Mouse (Mus musculus): ENCODE data around the gene Phf21b. TPM values are rescaled to one million over a fixed set of nuclear protein-coding genes. Genes with fewer than 3 reads are reported as not detected.

The Phf21b gene
- polyA plus RNA-seq, 1 experiment from 2014 or later: 0.55 TPM

DNA sequence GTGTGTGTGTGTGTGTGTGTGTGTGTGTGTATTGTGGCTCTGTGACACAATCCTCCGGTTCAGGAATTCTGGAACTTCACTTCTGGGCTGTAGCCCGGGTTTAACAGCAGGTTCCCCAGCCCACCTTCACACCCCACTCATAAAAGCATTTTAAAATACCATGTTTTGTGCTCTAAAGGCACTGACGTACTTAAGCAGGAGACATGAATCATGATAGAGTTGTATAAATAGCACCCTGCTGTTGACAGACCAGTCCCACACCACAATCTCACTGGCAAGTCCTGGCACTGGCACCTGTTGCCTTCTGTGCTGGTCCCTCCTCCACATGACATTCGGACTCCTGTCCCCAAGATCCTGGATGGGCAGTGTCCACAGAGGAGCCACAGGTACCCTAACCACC, 18.0 kb upstream of the Phf21b start:
- ATAC-seq (ENCODE audit: low read depth): no peak
- H3K4me1 ChIP-seq (replicated peaks; ENCODE audit: control insufficient read depth, insufficient read depth, low read length): no peaks in the 10 kb centered on the region
- 74% methylated on average over 4 of the region's 4 CpGs for WGBS
- H3K4me3 ChIP-seq (ENCODE audit: low read length): no peak overlapping the region
- no peak overlapping the region for H3K9ac ChIP-seq (ENCODE audit: low read length)
- no peaks in the 10 kb centered on the region for H3K36me3 ChIP-seq (ENCODE audit: control insufficient read depth, insufficient read depth, low read length)
- no peak overlapping the region for H3K4me2 ChIP-seq (ENCODE audit: low read depth, low read length)
- no peaks in the 10 kb centered on the region for H3K27me3 ChIP-seq (ENCODE audit: control insufficient read depth, insufficient read depth, low read depth, low read length)
- H3K27ac ChIP-seq (ENCODE audit: low read length): no peak overlapping the region
- no peaks in the 10 kb centered on the region for H3K9me3 ChIP-seq (ENCODE audit: control insufficient read depth, low read length)

DNA sequence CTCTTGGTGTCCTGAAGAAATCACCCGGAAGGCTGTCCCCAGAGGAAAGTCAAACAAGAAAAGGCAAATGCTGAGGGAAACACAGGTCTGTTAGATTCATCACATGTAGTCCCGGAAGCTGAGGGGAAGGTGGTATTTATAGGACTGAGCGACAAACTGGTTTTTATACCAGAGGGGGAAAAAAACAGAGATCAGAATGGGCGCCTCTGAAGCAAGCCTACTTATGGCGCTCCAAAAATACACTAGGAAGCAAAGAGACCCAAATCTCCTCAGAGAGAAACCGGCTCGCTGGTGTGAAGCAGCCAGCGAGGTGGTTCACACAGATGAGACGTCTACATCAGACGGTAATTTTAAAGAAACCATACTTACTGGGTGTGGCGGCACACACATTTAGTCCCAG, 17.2 kb upstream of the Phf21b start:
- no peak overlapping the region for H3K9ac ChIP-seq (ENCODE audit: low read length)
- no peak overlapping the region for H3K4me3 ChIP-seq (ENCODE audit: low read length)
- no peak for ATAC-seq (ENCODE audit: low read depth)
- no peaks in the 10 kb centered on the region for H3K9me3 ChIP-seq (ENCODE audit: control insufficient read depth, low read length)
- no peaks in the 10 kb centered on the region for H3K27me3 ChIP-seq (ENCODE audit: control insufficient read depth, insufficient read depth, low read depth, low read length)
- H3K4me2 ChIP-seq (ENCODE audit: low read depth, low read length): no peak overlapping the region
- no peaks in the 10 kb centered on the region for H3K4me1 ChIP-seq (replicated peaks; ENCODE audit: control insufficient read depth, insufficient read depth, low read length)
- 82% methylated on average over 11 of the region's 11 CpGs for WGBS
- no peaks in the 10 kb centered on the region for H3K36me3 ChIP-seq (ENCODE audit: control insufficient read depth, insufficient read depth, low read length)
- H3K27ac ChIP-seq (ENCODE audit: low read length): no peak overlapping the region

DNA sequence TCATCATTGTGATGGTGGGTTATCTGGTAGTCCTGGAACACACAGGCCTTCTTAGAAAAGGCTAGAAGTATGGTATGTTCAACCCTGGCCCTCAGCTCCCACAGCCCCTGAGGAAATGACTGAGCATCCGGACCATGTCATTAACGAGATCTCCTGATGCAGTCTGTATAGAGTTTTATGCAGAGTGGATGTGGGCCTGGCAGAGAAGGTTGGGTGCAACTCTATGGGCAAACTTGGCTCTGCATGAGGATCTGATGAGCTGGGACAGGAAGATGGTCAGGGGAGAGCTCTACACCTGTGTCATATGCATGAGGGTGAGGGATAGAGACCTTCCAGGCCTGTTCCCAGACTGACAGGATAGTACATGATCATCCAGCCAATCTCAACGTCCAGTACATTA, 16.0 kb upstream of the Phf21b start:
- Histone ChIP-seq H3K4me1 (replicated peaks; ENCODE audit: control insufficient read depth, insufficient read depth, low read length) (no peaks in the 10 kb centered on the region), H3K27ac (ENCODE audit: low read length) (no peak overlapping the region), H3K36me3 (ENCODE audit: control insufficient read depth, insufficient read depth, low read length) (no peaks in the 10 kb centered on the region), H3K9ac (ENCODE audit: low read length) (no peak overlapping the region), H3K4me2 (ENCODE audit: low read depth, low read length) (no peak overlapping the region), H3K27me3 (ENCODE audit: control insufficient read depth, insufficient read depth, low read depth, low read length) (no peaks in the 10 kb centered on the region), H3K4me3 (ENCODE audit: low read length) (no peak overlapping the region), H3K9me3 (ENCODE audit: control insufficient read depth, low read length) (no peaks in the 10 kb centered on the region)
- no peak for ATAC-seq (ENCODE audit: low read depth)
- WGBS: 67% methylated on average over 3 of the region's 3 CpGs

DNA sequence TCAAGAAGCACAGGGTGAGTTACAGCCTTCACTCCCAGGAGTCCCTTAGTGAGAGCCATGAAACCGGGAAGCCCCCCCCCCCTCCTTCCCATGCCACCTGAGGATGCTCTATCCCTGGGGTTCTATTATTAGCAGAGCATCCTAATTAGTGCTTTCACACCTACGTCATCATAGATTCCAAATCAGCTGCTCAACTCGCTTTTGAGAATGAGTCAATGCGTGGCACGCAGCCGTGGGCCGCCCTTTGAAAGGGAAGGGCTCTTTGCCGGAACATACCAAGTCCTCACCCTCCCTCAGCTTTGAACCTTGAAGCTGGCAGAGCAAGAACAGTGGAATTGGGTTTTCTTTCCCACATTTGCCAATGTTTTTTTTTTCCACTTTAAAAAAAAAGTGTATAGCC, 6.1 kb upstream of the Phf21b start:
- 85% methylated on average over 8 of the region's 8 CpGs for WGBS
- H3K9ac ChIP-seq (ENCODE audit: low read length): no peak overlapping the region
- no peaks in the 10 kb centered on the region for H3K27me3 ChIP-seq (ENCODE audit: control insufficient read depth, insufficient read depth, low read depth, low read length)
- H3K27ac ChIP-seq (ENCODE audit: low read length): no peak overlapping the region
- H3K4me2 ChIP-seq (ENCODE audit: low read depth, low read length): no peak overlapping the region
- H3K9me3 ChIP-seq (ENCODE audit: control insufficient read depth, low read length): no peaks in the 10 kb centered on the region
- H3K4me3 ChIP-seq (ENCODE audit: low read length): no peak overlapping the region
- no peak for ATAC-seq (ENCODE audit: low read depth)
- H3K36me3 ChIP-seq (ENCODE audit: control insufficient read depth, insufficient read depth, low read length): no peaks in the 10 kb centered on the region
- peaks cover 3% of the 10 kb centered on the region; the same call in 1 of the 2 replicates for H3K4me1 ChIP-seq (replicated peaks; ENCODE audit: control insufficient read depth, insufficient read depth, low read length)

DNA sequence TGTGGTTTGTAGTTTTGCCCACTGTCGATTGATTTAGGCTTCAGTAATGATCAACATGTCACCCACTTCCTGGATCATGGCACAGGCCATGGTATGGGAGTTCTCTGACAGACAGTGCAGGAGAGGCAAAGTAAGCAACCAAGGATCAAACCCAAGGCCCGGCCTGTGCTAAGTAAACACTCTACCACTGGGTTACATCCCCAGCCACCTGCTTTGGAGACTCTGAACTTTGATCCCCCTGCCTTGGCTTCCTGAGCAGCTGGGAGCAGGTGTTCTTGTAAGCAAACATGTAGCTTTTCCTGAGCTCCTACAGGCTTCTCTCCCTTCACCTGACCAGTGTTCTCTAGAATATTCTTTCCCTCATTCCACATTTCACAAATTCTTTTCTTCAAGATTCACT, 1.8 kb upstream of the Phf21b start:
- no peak overlapping the region for H3K27ac ChIP-seq (ENCODE audit: low read length)
- no peak overlapping the region for H3K4me2 ChIP-seq (ENCODE audit: low read depth, low read length)
- ATAC-seq (ENCODE audit: low read depth): no peak
- no peak overlapping the region for H3K9ac ChIP-seq (ENCODE audit: low read length)
- H3K9me3 ChIP-seq (ENCODE audit: control insufficient read depth, low read length): no peaks in the 10 kb centered on the region
- H3K36me3 ChIP-seq (ENCODE audit: control insufficient read depth, insufficient read depth, low read length): no peaks in the 10 kb centered on the region
- WGBS: 42% methylated on average over 2 of the region's 2 CpGs
- H3K4me1 ChIP-seq (replicated peaks; ENCODE audit: control insufficient read depth, insufficient read depth, low read length): peaks cover 31% of the 10 kb centered on the region
- H3K27me3 ChIP-seq (ENCODE audit: control insufficient read depth, insufficient read depth, low read depth, low read length): peaks cover 23% of the 10 kb centered on the region
- H3K4me3 ChIP-seq (ENCODE audit: low read length): no peak overlapping the region

DNA sequence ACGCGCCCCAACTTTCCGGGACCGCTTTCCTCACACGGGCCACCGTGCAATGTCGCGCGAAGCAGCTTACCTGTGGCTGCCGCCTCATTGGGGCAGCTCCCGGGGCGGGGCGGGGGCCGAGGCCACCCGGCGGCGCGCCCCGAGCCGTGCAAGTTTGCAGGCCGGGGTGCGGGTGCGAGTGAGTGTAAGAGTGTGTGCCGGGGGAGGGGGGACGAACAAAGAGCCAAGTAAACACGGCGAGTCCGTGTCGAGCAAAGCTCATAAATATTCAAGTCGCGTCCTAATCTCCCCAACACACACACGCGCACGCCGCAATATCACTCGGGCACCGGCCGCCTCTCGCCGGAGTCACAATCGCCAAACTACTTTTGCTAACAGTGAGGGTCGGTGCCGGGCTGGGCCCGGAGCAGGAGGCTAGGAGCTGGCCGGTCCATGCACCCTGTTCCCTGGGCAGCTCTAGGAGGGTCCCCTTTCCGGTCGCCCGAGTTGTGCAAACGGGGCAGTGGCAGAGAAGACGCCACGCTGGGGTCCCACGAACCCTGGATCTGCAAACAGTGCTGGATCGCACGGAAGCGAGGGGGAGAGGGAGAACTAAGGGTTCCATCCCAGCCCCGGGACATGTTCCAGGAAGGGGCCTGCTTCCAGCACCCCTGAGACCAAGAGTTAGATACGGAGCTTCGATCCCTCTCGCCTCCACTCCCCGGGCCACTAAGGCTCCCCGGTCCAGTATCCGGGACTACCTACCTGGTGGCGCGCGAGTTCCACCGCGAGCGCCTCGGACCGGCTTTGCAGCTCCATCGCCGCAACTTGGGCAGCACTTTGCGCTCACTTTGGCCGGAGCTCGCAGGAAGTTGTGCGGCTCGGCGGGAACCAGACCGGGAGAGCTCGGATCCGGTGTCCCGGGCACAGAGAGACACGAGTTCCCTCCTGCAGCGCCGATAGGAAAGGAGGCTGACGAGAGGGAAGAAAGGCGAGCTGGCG, 638 bp downstream of the Phf21b start:
- under 1% methylated on average over 86 of the region's 88 CpGs for WGBS
- ATAC-seq (ENCODE audit: low read depth): peak; percentile 15; the same call in 1 of the 2 replicates
- peak overlapping the region; percentile 27; the same call in 1 of the 2 replicates for H3K27ac ChIP-seq (ENCODE audit: low read length)
- H3K9ac ChIP-seq (ENCODE audit: low read length): peak overlapping the region; percentile 78
- no peaks in the 10 kb centered on the region for H3K36me3 ChIP-seq (ENCODE audit: control insufficient read depth, insufficient read depth, low read length)
- peaks cover 23% of the 10 kb centered on the region for H3K27me3 ChIP-seq (ENCODE audit: control insufficient read depth, insufficient read depth, low read depth, low read length)
- H3K4me3 ChIP-seq (ENCODE audit: low read length): peak overlapping the region; percentile 76
- no peaks in the 10 kb centered on the region for H3K9me3 ChIP-seq (ENCODE audit: control insufficient read depth, low read length)
- peak overlapping the region; percentile 100 for H3K4me2 ChIP-seq (ENCODE audit: low read depth, low read length)
- peaks cover 36% of the 10 kb centered on the region for H3K4me1 ChIP-seq (replicated peaks; ENCODE audit: control insufficient read depth, insufficient read depth, low read length)

DNA sequence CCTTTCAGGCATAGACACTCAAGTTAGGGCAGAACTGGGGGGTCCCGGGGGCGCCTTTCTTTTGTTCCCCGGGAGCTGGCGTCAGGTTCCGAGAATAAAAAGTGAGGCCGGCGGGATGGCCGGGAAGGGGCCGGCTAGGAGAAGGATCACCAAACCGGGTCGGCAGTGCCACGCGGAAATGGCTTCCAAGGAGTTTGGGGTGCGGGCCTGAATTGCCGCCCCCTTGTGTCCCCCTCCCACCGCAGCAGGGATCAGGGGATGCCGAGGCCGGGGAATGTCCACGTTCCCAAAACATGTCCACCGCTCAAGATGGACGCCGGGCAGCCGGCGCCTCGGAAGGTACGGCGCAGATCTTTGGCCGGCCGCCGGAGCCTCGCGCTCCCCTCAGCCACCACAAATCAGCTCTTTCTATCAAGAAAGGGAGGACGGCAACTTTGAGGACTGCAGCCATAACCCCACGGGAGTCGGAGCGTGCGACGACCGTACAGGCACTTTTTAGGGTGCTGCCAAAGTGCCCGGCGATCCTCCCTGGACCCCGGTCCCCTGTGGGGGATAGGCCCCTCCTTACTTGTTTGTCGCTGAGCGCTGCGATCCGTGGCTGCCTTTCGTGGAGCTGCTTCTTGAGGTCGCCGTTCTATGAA, 1.6 kb downstream of the Phf21b start:
- Histone ChIP-seq H3K36me3 (ENCODE audit: control insufficient read depth, insufficient read depth, low read length) (no peaks in the 10 kb centered on the region), H3K27me3 (ENCODE audit: control insufficient read depth, insufficient read depth, low read depth, low read length) (peaks cover 23% of the 10 kb centered on the region), H3K4me1 (replicated peaks; ENCODE audit: control insufficient read depth, insufficient read depth, low read length) (peaks cover 36% of the 10 kb centered on the region), H3K27ac (ENCODE audit: low read length) (no peak overlapping the region), H3K4me2 (ENCODE audit: low read depth, low read length) (peak overlapping the region; percentile 100), H3K4me3 (ENCODE audit: low read length) (peak overlapping the region; percentile 76), H3K9ac (ENCODE audit: low read length) (0 out of 2 replicates have a peak overlapping the region, but pooled peaks have one; percentile 5), H3K9me3 (ENCODE audit: control insufficient read depth, low read length) (no peaks in the 10 kb centered on the region)
- no peak for ATAC-seq (ENCODE audit: low read depth)
- WGBS: 0% methylated on average over 43 of the region's 49 CpGs

DNA sequence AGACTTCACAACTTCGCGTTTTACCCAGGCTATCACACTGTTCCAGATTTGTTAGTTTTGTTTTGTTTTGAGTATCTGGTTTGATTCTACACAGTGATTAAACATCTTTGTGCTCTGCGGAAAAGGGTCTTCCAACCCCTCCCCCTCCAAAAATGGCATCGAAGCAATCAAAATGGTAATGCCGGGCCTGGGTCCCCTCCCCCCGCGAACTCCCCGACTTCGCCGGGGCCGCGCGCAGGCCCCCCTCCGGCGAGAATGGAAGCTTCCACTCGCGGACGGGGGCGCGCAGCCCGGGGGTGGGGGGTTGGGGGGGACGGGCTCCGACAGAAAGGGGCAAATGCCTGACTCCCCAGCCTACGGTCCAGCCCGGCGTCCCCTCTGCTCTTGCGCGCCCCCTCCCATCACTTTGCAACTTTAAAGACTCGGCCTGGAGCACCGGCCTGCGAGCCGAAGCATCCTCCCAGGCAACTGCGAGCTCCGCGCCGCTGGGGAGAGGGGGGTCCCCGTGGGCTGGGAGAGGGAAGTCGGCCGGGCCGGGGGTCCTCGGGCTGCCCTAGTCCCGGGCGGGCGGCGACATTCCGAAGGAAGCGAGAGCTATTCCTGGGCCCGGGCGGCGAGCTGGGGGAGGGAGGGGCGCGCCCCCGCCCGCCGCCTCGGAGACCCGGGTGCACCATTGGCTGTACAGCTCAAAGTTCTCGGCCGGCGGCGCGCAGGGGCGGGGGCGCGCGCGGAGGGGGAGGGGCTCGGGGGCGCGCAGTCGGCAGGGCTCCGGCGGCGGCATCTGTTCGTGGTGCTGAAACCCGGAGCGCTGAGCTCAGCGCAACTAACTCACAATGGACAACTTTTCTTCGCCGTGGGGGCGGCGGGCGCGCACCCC, 2.4 kb downstream of the Phf21b start:
- H3K4me2 ChIP-seq (ENCODE audit: low read depth, low read length): peak overlapping the region; percentile 100
- peaks cover 23% of the 10 kb centered on the region for H3K27me3 ChIP-seq (ENCODE audit: control insufficient read depth, insufficient read depth, low read depth, low read length)
- H3K4me1 ChIP-seq (replicated peaks; ENCODE audit: control insufficient read depth, insufficient read depth, low read length): peaks cover 36% of the 10 kb centered on the region
- H3K9me3 ChIP-seq (ENCODE audit: control insufficient read depth, low read length): no peaks in the 10 kb centered on the region
- peak overlapping the region; percentile 62 for H3K9ac ChIP-seq (ENCODE audit: low read length)
- ATAC-seq (ENCODE audit: low read depth): peak; percentile 49
- H3K27ac ChIP-seq (ENCODE audit: low read length): peak overlapping the region; percentile 67
- H3K4me3 ChIP-seq (ENCODE audit: low read length): peak overlapping the region; percentile 76
- no peaks in the 10 kb centered on the region for H3K36me3 ChIP-seq (ENCODE audit: control insufficient read depth, insufficient read depth, low read length)
- under 1% methylated on average over 57 of the region's 84 CpGs for WGBS
